Mouse (Mus musculus) layer of hippocampus, postnatal 25 days (tissue): ENCODE data around the gene Myo1a. TPM values are rescaled to one million over a fixed set of nuclear protein-coding genes. Genes with fewer than 3 reads are reported as not detected.

ENCODE experiments used
- DNase-seq, 2 experiments: peaks; one replicate each; pipeline ENCODE4 v3.0.0; 2022; ENCODE audit warnings: mixed read lengths in 2 of 2, low spot score in 1 of 2; ENCODE audit errors: extremely low spot score in 1 of 2
- total RNA-seq, 2 experiments: library from RNA; stranded (reverse); gene quantifications; 2 replicates each; pipeline ENCODE4 v1.2.3; 2021

The Myo1a gene
- total RNA-seq, 2 experiments from 2014 or later: 0.66 to 1.0 TPM

DNA sequence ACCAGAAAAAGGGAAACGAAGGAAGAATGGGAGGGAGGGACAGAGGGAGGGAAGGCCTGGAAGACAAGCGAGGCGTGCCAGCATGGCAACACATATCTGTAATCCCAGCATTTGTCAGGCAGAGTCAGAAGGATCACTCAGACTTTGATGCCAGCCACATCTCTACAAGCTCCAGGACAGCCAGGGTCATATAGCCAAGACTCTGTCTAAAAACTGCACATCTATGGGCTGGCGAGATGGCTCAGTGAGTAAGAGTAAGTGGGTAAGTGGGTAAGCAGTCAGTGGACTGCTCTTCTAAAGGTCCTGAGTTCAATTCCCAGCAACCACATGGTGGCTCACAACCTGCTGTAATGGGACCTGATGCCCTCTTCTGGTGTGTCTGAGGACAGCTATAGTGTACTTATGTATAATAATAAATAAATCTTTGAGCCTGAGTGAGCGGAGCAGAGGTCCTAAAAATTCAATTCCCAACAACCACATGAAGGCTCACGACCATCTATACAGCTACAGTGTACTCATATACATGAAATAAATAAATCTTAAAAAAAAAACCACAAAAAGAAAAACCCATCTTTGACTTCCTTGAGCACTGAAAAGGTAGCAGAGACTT lies 30.8 kb upstream of the Myo1a start:
- no peak for DNase-seq

DNA sequence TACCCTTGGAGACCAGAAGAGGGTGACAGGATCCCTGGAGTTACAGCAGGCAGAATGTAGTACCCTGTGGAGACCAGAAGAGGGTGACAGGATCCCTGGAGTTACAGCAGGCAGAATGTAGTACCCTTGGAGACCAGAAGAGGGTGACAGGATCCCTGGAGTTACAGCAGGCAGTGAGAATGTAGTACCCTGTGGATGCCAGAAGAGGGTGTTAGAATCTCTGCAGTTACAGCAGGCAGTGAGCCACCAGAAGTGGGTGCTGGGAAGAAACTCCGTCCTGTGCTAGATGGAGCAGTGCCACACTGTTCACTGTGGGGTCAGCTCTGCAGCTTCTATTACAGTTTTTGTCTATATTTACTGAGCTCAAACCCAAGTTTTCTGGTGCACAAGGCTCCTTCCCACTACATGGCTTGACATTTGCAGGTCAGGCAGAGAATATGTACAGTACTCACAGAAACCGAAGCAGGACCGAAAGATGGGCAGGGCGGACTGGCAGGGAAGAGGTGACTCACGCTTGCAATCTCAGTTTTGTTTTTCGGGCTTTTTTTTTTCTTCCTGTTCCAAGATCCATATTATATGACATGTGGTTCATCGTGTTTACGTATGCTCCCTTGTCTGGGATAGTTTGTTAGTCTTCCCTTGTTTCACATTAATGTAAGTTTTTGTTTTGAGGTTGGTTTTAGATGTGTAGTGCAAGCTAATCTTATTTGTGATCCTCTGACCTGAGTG lies 30.0 kb upstream of the Myo1a start:
- DNase-seq: peak; percentile 50 to 79

DNA sequence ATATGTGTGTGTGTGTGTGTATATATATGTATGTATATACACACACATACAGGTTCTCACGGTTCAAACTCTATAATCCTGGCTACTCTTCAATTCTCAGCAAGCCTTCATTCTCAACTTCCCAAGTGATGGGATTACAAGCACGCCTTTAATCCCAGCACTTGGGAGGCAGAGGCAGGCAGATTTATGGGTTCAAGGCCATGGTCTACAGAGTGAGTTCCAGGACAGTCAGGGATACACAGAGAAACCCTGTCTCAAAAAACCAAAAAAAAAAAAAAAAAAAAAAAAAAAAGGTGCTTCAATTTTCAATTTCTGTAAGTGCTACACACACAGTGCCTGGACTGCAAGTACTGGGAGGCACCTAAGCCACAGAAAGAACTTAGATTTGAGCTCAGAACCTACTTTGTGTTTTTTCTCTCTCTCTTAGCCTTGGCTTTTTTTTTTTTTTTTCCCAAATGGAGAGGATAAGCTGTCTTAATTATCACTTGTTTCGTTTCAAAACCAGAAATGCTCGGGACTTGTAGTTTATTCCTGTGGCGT lies 29.0 kb upstream of the Myo1a start:
- no peak for DNase-seq

DNA sequence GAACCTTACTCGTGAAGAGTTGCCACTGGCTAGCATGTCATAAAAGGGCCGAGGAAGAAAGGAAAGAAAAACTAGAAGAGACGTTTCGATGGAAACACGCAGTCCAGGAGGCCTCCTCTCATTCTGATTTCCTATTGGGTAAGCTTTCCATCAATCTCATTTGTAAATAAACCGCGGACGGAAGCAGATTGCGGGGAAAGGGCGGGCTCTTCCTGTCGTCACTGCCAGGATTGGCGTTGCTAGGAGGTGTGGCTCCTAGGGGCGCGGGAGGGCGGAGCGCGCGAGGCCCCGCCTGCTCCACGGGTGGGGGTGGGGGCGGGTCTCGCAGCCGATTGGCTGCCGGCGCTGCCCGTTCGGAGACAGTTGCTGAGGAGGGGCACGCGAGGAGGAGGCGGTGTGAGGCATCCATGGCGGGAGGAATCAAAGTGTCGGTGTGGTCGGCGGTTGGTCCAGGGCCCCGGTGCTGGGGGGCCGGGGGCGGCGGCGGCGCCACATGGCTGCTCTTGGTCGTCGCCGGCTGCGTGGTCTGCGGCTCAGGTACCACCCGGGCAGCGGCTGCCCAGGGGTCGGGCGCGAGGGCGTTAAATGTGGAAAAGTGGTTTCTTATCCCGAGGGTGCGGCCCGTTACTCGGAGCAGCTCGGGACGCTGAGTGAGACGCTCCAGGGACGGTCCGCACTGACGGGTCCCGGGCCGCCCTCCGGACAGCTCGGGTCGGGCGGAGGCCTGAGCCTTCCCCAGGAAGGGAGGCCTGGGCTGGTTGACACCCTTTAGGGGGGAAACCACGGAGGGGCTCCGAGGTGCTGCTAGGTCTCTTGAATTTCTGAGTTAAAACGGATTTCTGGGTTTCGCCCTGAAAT lies 28.1 kb upstream of the Myo1a start:
- peak; percentile 58 to 71 for DNase-seq

- DNase-seq: no peak
Observed at GRCm38 (mm10) chr10:127677591-127678336, 27.2 kb upstream of the Myo1a start.

DNA sequence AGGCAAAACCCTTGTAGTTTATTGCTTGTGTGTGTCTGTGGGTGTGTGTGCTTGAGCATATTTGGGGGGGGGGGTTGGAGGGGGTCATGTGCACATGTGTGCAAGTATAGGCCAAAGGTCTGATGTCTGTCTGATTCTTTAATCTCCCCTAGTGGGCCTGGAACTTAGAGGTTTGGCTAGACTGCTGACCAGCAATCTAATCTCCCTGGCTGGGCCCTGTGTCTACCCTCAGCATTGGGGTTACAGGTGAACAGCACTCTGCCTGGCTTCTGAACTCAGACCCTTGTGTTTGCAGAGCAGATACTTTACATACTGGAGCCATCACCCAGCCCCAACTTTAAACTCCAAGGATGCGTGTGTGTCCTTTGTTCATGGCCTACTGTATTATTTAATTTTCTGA lies 25.8 kb upstream of the Myo1a start:
- DNase-seq: no peak

DNA sequence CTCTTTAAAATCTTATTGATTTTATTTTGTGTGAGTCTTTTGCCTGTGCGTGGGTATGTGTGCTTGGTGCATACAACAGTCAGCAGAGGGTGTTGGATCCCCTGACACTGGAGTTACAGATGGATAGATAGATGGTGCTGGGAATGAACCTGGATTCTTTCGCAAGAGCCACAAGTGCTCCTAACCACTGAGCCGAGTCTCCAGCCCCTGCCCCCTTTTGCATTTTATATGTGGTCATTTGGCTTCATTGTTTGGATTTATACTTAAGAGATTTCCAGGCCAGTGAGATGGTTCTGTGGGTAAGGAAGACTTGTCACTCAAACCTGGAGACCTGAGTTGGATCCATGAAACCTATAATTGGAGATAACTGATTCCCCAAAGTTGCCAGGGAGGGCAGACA lies 25.1 kb upstream of the Myo1a start:
- no peak for DNase-seq

DNA sequence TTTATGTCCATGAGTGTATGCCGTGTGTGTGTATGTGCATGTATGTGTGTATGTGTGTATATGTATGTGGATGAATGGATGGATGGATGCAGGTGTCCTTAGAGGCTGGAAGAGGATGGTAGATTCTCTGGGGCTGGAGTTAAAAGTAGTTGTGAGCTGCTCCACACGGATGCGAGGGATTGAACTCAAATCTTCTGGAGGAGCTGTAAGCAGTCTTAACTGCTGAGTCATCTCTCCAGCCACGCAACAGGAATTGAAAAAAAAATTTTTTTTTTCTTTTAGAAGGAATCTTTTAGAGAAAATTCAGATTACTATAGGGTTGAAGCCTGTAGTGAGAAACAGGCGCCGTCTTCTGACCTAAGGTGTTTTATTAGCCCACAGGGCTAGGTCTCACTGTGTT lies 22.1 kb upstream of the Myo1a start:
- DNase-seq: no peak

DNA sequence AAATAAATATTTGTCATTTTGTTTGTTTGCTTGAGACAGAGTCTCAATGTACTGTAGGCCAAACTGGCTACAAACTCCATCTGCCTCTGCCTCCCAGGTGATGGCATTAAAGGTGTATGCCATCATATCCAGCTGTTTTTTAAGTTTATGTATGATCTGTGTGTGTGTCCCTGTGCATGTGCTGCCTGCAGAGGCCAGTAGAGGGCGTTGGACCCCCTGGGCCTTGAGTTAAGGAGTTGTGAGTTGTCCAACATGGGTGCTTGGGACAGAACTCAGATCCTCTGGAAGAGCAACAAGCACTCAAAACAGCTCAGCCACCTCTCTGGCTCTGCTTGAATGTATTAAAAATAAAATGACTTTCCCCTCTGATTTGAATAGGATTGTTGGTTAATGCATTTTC lies 13.9 kb upstream of the Myo1a start:
- no peak for DNase-seq

DNA sequence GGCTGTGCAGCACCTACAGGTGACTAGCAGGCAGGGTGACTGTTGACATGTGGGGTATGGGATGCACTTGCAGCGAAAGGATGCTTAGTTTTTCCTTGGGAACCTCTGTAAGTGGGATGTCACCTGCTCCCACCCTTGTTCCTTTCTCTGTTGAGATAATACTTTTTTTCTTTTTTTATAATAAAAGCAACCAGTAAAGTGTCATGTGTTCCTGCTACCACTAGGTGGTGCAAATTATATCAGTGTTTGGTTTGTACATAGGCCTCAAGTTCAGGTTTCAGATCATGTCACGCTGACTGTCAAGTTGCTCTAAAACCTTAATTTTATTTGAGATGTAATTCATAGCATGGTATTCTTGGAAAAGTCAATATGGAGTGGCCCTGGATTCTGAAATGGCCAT lies 10.3 kb upstream of the Myo1a start:
- DNase-seq: no peak

GRCm38 (mm10) chr10:127695775-127696174 lies 9.2 kb upstream of the Myo1a start:
- no peak for DNase-seq

GRCm38 (mm10) chr10:127698966-127699365 lies 6.0 kb upstream of the Myo1a start:
- no peak for DNase-seq

DNA sequence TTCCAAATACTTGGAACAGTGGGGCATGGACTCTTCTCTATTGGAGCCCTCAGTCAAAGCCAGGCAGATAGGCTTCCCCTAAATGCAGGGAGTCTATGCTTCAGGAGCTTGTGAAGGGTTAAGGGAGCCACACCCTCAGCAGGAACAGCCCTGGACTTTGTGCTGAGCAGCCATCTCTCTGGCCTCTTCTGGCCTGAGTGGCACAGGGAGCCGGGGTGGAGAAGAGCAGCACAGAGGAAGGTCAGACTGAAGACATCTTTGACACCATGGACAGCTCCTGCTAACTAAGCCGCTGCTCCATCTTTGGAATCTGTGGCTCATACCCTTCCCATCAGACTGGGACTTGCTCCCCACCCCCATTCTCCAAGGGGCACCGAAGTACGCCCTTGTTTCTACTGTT lies 1.7 kb upstream of the Myo1a start:
- DNase-seq: no peak

- DNase-seq: no peak
Observed at GRCm38 (mm10) chr10:127704293-127704692, 677 bp upstream of the Myo1a start.

GRCm38 (mm10) chr10:127705783-127706182 lies 813 bp downstream of the Myo1a start:
- no peak for DNase-seq

GRCm38 (mm10) chr10:127707721-127708120 lies 2.8 kb downstream of the Myo1a start:
- DNase-seq: no peak

GRCm38 (mm10) chr10:127708850-127709370 lies 3.9 kb downstream of the Myo1a start:
- DNase-seq: no peak

- DNase-seq: no peak
Observed at GRCm38 (mm10) chr10:127710331-127710730, 5.4 kb downstream of the Myo1a start.

DNA sequence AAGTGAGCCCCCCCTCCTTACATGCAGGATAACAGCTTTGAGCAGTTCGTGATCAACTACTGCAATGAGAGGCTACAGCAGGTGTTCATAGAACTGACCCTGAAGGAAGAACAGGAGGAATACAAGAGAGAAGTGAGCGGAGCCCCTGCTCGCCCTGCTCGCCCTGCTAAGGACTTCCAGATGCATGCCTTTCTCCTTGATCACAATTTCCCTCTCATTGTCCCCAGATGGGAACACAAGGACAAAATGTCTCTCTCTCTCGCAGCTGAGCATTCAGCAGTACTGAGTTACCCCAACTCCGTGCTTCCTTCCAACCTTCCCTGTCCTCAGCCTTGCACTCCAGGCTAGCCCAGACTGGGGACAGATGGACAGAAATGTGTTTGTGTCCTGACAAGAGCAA lies 7.8 kb downstream of the Myo1a start:
- no peak for DNase-seq
